Mouse (Mus musculus): ENCODE data around the gene Sp6. TPM values are rescaled to one million over a fixed set of nuclear protein-coding genes. Genes with fewer than 3 reads are reported as not detected.

The Sp6 gene
- polyA plus RNA-seq, 1 experiment: not detected

DNA sequence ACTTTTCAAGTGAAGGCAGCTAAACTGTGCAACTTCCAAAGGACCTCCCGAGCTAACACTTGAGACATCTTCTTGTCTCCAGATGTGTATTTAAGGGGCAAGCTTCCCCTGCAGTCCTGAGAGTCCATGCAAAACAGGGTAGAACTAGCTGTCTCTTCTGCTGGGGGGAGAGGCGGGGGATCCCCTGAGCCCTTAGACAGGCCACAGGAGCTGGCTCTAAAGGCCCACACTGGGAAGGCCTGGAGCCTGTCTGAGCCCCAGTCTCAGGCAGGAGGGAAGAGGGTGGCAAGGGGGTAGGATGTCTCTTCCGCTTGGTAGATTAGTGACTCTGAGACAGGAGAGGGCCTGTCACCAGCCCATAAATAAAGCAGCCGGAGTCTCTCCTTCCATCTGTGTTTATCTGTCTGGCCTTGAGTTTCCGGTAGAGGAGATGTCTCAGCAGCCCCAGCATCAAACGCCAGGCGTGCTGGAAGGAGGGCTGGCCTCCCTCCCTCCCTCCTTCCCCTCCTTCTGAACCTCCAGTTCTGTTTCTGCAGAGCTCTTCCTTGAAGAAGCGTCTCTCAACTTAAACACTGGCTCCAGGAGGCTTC lies 20.4 kb upstream of the Sp6 start:
- H3K4me1 ChIP-seq (ENCODE audit: control insufficient read depth): peaks cover 7% of the 10 kb centered on the region
- H3K27me3 ChIP-seq (ENCODE audit: control insufficient read depth): peaks cover 79% of the 10 kb centered on the region
- TF ChIP-seq GATA1 (IDR thresholded peaks at IDR 0.05; ENCODE audit: low read length): no peak
- no peak for TF ChIP-seq TAL1 (IDR thresholded peaks at IDR 0.05; ENCODE audit: low read length)
- no peaks in the 10 kb centered on the region for H3K36me3 ChIP-seq (ENCODE audit: control insufficient read depth)
- H3K9me3 ChIP-seq (ENCODE audit: control insufficient read depth, low read length): no peaks in the 10 kb centered on the region; the same call in 1 of the 2 replicates
- no peak overlapping the region for H3K4me3 ChIP-seq (replicated peaks)

DNA sequence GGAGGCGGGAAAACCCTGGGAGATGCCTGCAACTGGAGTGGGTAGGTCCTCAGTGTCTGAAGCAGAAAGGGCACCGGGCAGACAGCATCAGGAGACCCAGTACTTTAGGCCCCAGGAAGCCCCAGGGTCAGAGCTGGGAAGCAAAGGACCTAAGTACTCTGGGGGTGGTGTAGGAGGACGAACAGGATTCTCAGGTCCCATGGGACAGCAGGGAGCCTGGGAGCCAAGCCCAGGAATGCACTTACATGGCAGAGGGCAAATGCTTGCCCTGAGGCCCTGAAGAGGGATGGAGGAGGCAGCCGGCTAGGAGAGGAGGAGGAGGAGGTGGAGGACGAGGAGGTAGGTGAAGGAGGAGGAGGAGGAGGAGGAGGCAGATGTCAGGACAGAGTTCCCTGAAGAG lies 18.2 kb upstream of the Sp6 start:
- Histone ChIP-seq H3K36me3 (ENCODE audit: control insufficient read depth) (no peaks in the 10 kb centered on the region), H3K4me1 (ENCODE audit: control insufficient read depth) (no peaks in the 10 kb centered on the region), H3K4me3 (replicated peaks) (no peak overlapping the region), H3K9me3 (ENCODE audit: control insufficient read depth, low read length) (no peaks in the 10 kb centered on the region), H3K27me3 (ENCODE audit: control insufficient read depth) (peaks cover 81% of the 10 kb centered on the region)
- TF ChIP-seq GATA1 (IDR thresholded peaks at IDR 0.05; ENCODE audit: low read length) (no peak), TAL1 (IDR thresholded peaks at IDR 0.05; ENCODE audit: low read length) (no peak)

DNA sequence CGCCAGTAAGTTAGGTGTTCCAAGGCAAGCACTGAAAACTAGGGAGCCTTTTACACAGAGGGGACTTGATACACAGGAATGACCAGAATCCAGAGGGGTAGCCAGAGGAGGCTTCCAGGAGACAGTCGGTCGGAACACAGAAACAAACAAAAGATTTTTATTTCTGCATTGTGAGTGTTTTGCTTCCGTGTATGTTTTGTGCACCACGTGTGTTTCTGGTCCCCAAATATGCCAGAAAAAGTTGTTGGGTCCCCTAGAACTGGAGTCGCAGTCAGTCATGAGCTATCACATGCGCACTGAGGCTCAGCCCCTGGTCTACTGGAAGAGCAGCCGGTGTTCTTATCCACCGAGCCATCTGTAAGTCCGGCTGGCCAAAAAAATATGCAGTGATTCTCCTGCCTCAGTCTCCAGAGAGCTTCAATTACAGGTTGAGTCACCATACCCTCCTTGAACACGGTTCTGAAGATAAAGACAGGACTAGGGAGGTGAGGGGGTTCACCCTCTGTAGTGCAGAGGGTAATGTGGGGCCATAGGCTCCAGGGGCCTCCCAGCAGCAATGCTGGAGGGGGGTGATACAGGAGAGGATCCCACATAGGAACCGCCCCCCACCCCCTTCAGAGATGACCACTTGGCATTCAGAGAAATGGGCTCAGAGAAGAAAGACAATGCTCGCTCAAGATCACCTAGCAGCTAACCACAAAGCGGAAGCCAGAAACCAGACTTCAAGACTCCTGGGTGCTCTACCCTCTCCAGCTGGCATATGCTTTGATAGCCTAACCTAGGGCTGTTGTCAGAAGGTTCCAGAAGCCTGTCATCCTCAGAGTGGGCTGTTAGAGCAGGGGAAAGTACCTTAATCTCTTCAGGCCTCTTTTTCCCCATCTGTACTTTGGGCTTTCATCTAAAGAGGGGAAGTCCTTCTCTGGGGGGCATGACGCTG lies 17.1 kb upstream of the Sp6 start:
- Histone ChIP-seq H3K4me3 (replicated peaks) (no peak overlapping the region), H3K9me3 (ENCODE audit: control insufficient read depth, low read length) (no peaks in the 10 kb centered on the region), H3K27me3 (ENCODE audit: control insufficient read depth) (peaks cover 81% of the 10 kb centered on the region), H3K36me3 (ENCODE audit: control insufficient read depth) (no peaks in the 10 kb centered on the region), H3K4me1 (ENCODE audit: control insufficient read depth) (no peaks in the 10 kb centered on the region)
- TF ChIP-seq TAL1 (IDR thresholded peaks at IDR 0.05; ENCODE audit: low read length) (no peak), GATA1 (IDR thresholded peaks at IDR 0.05; ENCODE audit: low read length) (no peak)

DNA sequence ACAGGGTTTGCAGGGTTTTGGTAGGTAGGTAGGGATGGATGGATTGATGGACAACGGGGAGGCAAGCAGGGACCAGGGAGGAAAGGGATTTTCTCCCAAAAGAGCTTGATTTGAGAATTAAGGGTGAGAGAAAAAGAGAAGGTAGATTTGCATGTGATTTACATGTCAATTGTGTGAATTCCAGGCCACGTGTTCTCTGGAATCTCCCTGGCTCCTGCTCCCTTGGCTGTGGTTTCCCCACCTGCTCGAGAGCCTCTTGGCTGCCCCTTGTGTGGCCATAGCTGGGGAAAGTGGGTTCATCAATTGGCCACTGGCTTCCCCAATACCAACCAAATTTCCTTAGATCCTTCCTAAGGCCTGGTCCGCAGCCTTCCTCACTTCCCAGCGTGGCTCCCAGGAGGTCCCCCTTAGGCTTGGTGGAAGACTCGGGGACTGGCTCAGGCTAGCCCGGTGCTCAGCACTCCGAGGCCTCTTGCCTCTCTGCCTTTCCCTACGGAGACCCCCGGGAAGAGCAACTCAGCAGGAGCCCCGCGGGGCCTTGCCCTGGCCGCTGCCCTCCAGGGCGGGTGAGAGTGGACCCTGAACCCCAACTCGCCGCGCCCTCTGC lies 16.3 kb upstream of the Sp6 start:
- Histone ChIP-seq H3K9me3 (ENCODE audit: control insufficient read depth, low read length) (no peaks in the 10 kb centered on the region), H3K4me1 (ENCODE audit: control insufficient read depth) (no peaks in the 10 kb centered on the region), H3K4me3 (replicated peaks) (no peak overlapping the region), H3K36me3 (ENCODE audit: control insufficient read depth) (no peaks in the 10 kb centered on the region), H3K27me3 (ENCODE audit: control insufficient read depth) (peaks cover 76% of the 10 kb centered on the region)
- no peak for TF ChIP-seq GATA1 (IDR thresholded peaks at IDR 0.05; ENCODE audit: low read length)
- no peak for TF ChIP-seq TAL1 (IDR thresholded peaks at IDR 0.05; ENCODE audit: low read length)

DNA sequence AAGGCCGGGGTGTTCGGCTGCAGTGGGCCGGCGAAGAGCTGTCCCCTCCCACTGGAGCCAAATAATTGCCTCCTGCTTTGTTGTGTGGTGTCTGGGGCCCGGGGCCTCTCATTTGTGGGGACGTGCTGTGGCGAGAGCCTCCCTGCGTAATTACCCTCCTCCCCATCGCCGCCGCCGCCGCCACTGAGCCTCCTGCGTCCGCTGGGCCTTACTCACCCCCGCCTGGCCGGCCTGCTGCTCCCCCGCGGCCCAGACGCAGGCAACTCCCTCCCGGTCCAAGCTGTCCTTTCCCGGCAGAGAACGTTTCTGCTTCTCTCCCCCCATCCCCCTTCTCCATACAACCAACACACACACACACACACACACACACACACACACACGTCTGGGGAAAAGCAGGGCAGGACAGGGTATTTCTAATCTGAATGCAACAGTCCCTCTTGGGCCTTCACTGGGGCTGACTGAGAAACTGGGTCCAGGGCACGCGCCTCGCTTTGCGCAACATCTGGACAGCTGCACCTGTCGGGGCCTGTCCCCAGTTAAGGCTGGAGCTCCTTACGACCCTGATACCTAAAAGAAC lies 15.7 kb upstream of the Sp6 start:
- TF ChIP-seq GATA1 (IDR thresholded peaks at IDR 0.05; ENCODE audit: low read length) (no peak), TAL1 (IDR thresholded peaks at IDR 0.05; ENCODE audit: low read length) (no peak)
- Histone ChIP-seq H3K36me3 (ENCODE audit: control insufficient read depth) (no peaks in the 10 kb centered on the region), H3K4me1 (ENCODE audit: control insufficient read depth) (no peaks in the 10 kb centered on the region), H3K9me3 (ENCODE audit: control insufficient read depth, low read length) (no peaks in the 10 kb centered on the region), H3K27me3 (ENCODE audit: control insufficient read depth) (peaks cover 74% of the 10 kb centered on the region), H3K4me3 (replicated peaks) (no peak overlapping the region)

DNA sequence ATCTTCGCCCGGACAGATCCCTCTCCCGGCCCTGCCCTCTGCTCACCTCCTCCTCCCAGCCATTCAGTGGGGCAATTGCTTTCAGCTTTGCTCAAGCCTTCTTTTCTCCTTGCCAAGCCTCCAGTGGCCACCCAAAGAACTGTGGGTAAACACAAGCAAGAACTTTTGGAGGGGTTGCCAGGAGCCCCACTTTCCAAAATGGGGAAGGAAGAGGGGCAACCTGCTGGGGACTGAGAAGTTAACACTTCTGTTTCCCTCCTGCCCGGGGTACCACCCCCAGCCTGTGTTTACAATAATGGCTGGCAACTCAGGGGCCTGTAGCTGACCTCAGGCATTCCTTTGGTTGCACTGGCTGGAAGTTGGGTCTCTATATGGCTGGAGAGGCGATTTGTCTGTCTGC lies 10.0 kb upstream of the Sp6 start:
- Histone ChIP-seq H3K4me3 (replicated peaks) (no peak overlapping the region), H3K27me3 (ENCODE audit: control insufficient read depth) (peaks cover 54% of the 10 kb centered on the region), H3K4me1 (ENCODE audit: control insufficient read depth) (no peaks in the 10 kb centered on the region; the same call in none of the 2 replicates), H3K9me3 (ENCODE audit: control insufficient read depth, low read length) (no peaks in the 10 kb centered on the region), H3K36me3 (ENCODE audit: control insufficient read depth) (no peaks in the 10 kb centered on the region)
- no peak for TF ChIP-seq GATA1 (IDR thresholded peaks at IDR 0.05; ENCODE audit: low read length)
- no peak for TF ChIP-seq TAL1 (IDR thresholded peaks at IDR 0.05; ENCODE audit: low read length)

DNA sequence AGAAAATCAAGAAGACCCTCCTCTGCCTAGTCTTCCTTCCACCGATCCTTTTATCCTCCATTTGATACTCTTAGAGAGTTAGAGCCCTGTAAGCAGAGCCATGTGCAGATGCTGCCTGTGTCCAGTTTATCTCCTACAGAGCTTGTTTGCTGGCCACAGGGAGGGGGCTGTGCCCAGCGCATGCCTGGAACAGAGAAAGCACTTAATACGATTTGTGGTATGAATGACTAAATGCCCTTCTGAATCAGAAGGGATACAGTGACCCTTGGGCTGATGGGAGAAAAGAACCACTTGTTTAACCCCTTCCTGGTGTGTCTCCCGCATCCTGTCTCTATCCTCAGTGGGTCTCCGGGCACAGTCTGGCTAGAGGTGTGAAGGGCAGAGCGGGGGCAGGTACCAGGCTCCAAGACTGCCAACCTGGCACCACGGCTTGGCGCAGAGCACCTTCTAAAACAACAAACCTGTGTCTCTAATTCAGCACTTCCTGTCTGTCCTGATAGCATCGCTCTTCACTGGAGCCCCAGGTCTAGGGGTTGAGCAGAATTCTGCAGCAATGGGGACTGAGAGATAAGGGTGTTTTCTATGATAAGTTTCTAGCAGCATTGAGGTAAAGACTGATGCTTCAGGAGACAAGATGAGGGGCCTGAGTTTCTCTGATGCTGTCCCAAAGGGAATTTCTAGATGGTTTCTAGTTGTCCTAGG lies 6.0 kb upstream of the Sp6 start:
- H3K4me1 ChIP-seq (ENCODE audit: control insufficient read depth): no peaks in the 10 kb centered on the region; the same call in none of the 2 replicates
- no peak overlapping the region for H3K4me3 ChIP-seq (replicated peaks)
- H3K9me3 ChIP-seq (ENCODE audit: control insufficient read depth, low read length): no peaks in the 10 kb centered on the region
- TF ChIP-seq GATA1 (IDR thresholded peaks at IDR 0.05; ENCODE audit: low read length): no peak
- no peak for TF ChIP-seq TAL1 (IDR thresholded peaks at IDR 0.05; ENCODE audit: low read length)
- peaks cover 68% of the 10 kb centered on the region for H3K27me3 ChIP-seq (ENCODE audit: control insufficient read depth)
- H3K36me3 ChIP-seq (ENCODE audit: control insufficient read depth): no peaks in the 10 kb centered on the region

DNA sequence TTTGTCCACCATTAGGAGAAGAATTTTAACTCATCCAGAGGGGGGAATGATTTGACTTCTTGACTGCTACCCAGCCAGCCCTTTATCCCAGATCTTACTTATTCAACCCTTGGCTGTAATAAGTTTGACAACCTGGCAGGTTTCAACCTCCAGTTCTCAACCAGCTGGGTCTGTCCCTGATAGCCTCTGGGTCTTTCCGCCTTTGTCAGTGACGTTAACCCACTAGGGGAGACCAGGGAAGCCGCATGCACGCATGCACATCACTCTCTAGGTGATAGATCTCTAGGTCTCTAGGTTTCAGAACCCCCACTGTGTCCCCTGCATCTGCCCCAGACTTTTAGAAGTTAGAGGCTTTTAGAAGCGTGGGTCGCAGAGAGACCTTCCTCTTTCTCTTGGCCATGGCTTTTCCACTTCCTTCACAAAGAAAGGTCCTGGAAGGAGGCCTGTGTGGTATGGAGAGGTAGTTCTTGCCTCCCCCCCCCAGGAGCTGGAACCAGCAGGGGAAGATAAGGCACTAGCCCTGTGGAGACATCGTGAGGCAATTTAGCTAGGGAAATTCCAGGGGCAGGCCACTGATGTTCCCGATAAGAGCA lies 3.9 kb upstream of the Sp6 start:
- Histone ChIP-seq H3K36me3 (ENCODE audit: control insufficient read depth) (no peaks in the 10 kb centered on the region), H3K4me1 (ENCODE audit: control insufficient read depth) (no peaks in the 10 kb centered on the region; the same call in none of the 2 replicates), H3K4me3 (replicated peaks) (no peak overlapping the region), H3K27me3 (ENCODE audit: control insufficient read depth) (peaks cover 77% of the 10 kb centered on the region), H3K9me3 (ENCODE audit: control insufficient read depth, low read length) (no peaks in the 10 kb centered on the region)
- no peak for TF ChIP-seq GATA1 (IDR thresholded peaks at IDR 0.05; ENCODE audit: low read length)
- no peak for TF ChIP-seq TAL1 (IDR thresholded peaks at IDR 0.05; ENCODE audit: low read length)
